Mouse (Mus musculus) cortical plate, adult 2 months (tissue): Measurements from ENCODE around the gene Agtpbp1. TPM values are rescaled to one million over a fixed set of nuclear protein-coding genes. Genes with fewer than 3 reads are reported as not detected.
"Not testable (repeated sequence)": the region's sequence is repeated elsewhere in the genome, so short reads cannot be mapped to it uniquely, and the experiment has no call there.

Source experiments
- H3K27ac ChIP-seq: fragments of 200-500 bp; 2 replicates; pipeline ENCODE4 v1.5.1; 2012; ENCODE audit warnings: low read length, control low read depth, inconsistent platforms; ENCODE audit not compliant: insufficient read depth
- H3K4me1 ChIP-seq: fragments of 200-500 bp; 2 replicates; pipeline ENCODE4 v1.6.1; 2011; ENCODE audit warnings: low read length; ENCODE audit not compliant: control insufficient read depth, insufficient read depth
- H3K4me3 ChIP-seq: fragments of 200-500 bp; 2 replicates; pipeline ENCODE4 v1.5.1; 2011; ENCODE audit warnings: mild to moderate bottlenecking, low read length, control low read depth; ENCODE audit not compliant: insufficient read depth
- CTCF ChIP-seq: fragments of 200-500 bp; IDR thresholded peaks from 2 replicates; pipeline ENCODE4 v1.5.1; 2011; ENCODE audit warnings: mild to moderate bottlenecking, control low read depth, low read length; ENCODE audit not compliant: insufficient read depth; ENCODE audit errors: extremely low read depth
- POLR2A ChIP-seq: fragments of 200-500 bp; IDR thresholded peaks from 2 replicates; pipeline ENCODE4 v1.6.1; 2011; ENCODE audit warnings: mild to moderate bottlenecking, low read length, control low read depth; ENCODE audit not compliant: insufficient read depth; ENCODE audit errors: extremely low read depth
- polyA plus RNA-seq: library from polyadenylated mRNA; depleted of rRNA; stranded (reverse); fragments of >200 nt; gene quantifications from 2 replicates; pipeline ENCODE4 v1.2.3, GENCODE M21; 2012

Agtpbp1 gene
- polyA plus RNA-seq, 1 experiment = 106 TPM

DNA sequence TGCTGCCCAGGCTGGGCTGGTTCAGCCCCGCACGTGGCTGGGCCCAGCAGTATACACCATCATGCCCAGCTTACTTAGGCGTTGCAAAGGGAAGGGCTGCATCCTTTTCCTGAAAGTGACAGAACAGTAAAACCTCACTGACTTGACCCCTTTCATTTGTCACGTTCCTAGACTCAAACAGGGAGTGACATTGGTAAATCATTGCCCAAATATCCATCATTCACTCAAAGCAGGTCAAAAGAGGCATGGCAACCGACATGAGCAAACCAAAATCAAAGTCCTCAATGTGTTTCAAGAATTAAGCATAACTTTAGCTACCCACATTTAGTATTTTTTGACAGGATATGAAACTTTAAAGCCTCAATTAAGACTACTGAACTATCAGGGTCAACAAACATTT lies 86.8 kb downstream of the Agtpbp1 start:
- Histone ChIP-seq H3K27ac (no peak overlapping the region), H3K4me1 (peaks cover 2% of the 10 kb centered on the region; the same call in 1 of the 2 replicates), H3K4me3 (no peak overlapping the region)
- TF ChIP-seq POLR2A = no peak
- no peak for TF ChIP-seq CTCF

DNA sequence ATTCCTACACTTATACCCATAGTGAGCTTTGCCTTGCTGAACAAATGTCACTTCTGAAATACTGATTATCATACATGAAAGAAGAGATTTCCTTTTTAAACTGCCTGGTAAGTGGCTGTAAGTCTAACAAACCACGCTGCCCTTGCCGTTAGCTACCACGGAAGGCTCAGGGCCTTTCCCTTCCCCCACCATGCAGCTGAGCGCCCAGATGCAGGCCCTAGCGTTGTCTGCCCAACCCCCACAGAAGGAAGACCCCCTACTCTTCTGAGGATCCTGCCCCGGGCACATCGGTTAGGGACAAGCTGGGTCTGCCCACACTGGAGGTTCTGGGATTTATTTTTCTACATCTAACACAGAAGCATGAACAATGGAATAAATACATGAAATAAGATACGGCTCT lies 89.2 kb downstream of the Agtpbp1 start:
- Histone ChIP-seq H3K27ac (no peak overlapping the region), H3K4me3 (no peak overlapping the region), H3K4me1 (peaks cover 2% of the 10 kb centered on the region)
- TF ChIP-seq CTCF (no peak), POLR2A (no peak)

DNA sequence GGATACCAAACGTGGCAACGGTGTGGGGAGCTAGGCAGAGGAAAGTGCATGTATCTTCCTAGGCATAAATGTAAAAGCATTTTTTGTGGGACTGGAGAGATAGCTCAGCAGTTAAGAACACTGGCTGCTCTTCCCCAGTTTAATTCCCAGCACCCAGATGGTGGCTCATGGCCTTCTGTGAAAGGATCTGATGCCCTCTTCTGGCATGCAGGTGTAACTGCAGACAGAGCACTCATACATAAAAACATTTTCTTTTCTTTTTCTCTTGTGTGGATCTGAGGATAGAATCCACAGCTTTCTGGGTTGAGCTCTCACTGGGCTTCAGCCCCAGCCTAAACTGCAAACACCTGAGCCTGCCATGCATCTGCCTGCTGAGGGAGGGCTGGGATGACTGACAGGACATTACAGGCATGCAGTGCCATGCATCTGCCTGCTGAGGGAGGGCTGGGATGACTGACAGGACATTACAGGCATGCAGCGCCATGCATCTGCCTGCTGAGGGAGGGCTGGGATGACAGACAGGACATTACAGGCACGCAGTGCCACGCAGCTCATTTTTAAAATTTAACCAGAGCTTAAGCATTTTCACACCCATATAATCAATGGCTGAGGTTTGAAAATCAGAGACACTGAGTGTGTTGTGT lies 90.3 kb downstream of the Agtpbp1 start:
- peaks cover 2% of the 10 kb centered on the region for H3K4me1 ChIP-seq
- H3K4me3 ChIP-seq = no peak overlapping the region
- TF ChIP-seq POLR2A (no peak), CTCF (peak; percentile 9; the same call in 1 of the 2 replicates)
- H3K27ac ChIP-seq = no peak overlapping the region

DNA sequence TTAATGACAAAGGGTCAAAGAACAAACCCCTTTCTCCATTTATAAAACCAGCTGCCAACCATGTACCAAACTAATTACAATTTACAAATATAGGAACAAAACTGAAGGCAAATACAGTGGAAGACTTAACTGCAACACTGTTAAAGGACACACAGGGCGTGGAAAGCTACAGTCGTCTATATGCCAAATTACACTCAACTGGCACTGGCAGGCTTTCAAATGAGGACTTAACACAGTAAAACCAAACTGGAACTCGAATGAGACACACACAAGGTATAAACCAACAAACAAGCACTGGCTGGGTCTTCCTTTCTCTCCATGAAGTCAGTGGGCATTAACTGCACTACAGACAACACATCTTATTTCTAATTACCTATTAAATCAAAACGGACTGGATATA lies 94.3 kb downstream of the Agtpbp1 start:
- Histone ChIP-seq H3K4me1 (peaks cover 4% of the 10 kb centered on the region), H3K4me3 (no peak overlapping the region), H3K27ac (no peak overlapping the region)
- no peak for TF ChIP-seq POLR2A
- TF ChIP-seq CTCF = no peak

GRCm38 (mm10) chr13:59489143-59489542 lies 95.9 kb downstream of the Agtpbp1 start:
- no peak for TF ChIP-seq POLR2A
- TF ChIP-seq CTCF = no peak
- H3K4me1 ChIP-seq = peaks cover 4% of the 10 kb centered on the region
- H3K27ac ChIP-seq = no peak overlapping the region
- no peak overlapping the region for H3K4me3 ChIP-seq

GRCm38 (mm10) chr13:59487287-59487686 lies 97.7 kb downstream of the Agtpbp1 start:
- Histone ChIP-seq H3K4me1 (peaks cover 4% of the 10 kb centered on the region), H3K27ac (no peak overlapping the region), H3K4me3 (no peak overlapping the region)
- TF ChIP-seq CTCF (no peak), POLR2A (no peak)

DNA sequence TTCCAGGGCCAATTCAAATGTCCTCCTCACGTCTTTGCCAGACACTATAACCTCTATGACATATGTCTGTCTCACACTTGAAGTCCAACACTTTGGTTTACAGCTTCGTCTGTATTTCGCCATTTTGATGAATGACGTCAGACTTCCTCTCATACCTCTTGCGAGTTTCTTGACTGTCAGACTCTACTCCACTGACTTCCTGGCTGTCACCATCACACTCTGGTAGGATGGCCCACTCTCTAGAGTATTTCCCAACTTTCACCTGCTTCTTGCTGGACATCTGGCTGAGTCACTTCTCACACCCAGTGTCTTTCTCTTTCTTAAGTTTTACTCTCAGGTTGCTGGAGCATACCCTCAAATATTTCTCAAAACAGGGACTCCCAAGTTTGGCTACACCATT lies 98.8 kb downstream of the Agtpbp1 start:
- Histone ChIP-seq H3K4me1 (peaks cover 4% of the 10 kb centered on the region), H3K4me3 (no peak overlapping the region), H3K27ac (no peak overlapping the region)
- no peak for TF ChIP-seq POLR2A
- no peak for TF ChIP-seq CTCF

- Histone ChIP-seq H3K4me1 (peaks cover 6% of the 10 kb centered on the region), H3K4me3 (no peak overlapping the region), H3K27ac (no peak overlapping the region)
- TF ChIP-seq CTCF (no peak), POLR2A (no peak)
Observed at GRCm38 (mm10) chr13:59485456-59485855, 99.6 kb downstream of the Agtpbp1 start.

DNA sequence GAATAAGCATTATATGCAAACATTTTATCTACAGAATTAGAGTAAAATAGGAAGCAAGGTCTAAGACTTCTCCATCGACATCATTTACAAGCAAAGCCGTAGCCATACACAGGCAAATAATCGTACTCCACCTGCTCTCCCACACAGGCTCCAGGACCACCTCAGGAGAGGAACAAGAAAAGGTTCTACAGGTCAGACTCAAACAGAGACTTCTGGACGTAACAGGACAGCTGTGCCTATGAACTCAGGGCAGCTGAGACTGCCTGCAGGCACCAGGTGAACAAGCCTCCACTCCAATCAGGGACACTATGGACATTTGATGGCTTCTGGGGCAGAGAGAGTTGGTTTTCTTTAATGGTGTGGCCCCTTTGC lies 103.6 kb downstream of the Agtpbp1 start:
- H3K27ac ChIP-seq = no peak overlapping the region
- peaks cover 2% of the 10 kb centered on the region for H3K4me1 ChIP-seq
- H3K4me3 ChIP-seq = no peak overlapping the region
- no peak for TF ChIP-seq CTCF
- no peak for TF ChIP-seq POLR2A

DNA sequence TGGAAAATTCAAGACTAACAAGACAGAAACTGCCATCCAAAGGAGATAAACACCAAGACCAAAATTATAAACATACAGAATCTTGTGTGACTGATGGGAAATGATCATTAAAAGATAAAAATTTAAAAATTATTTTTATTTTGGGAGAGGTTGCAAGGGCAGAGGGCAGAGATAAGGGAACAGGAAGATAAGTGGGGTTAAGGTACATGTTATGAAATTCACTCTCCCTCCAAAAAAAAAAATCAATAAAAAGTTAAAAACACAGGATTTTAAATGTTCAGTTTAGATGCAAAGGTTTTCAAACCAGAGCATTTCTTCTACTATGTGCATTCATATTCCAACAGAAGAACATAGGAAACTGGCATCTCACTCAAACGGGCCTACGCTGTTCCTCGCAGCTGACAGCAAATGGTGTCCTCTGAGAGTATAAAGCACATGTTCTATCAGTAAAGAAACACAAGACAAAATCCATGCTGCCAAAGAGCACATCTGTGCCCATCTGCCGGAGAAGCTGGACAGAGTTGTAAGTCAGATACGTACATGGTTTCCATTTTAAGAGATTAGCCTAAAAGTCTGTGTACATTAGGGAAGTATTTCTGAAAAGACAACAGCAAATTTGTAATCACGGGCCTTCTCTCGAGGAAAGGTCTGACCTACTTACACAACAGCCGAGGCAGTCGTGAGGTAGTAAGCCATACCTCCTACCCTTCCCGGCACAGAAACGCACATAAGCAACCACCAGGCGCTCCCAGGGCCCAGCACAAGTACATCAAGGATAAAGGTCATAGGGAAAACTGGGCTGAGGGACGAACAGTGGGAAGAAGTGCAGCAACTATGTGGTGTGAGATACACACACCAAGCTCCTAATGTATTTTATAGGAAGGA lies 104.2 kb downstream of the Agtpbp1 start:
- no peak overlapping the region for H3K4me3 ChIP-seq
- peaks cover 2% of the 10 kb centered on the region for H3K4me1 ChIP-seq
- no peak for TF ChIP-seq CTCF
- TF ChIP-seq POLR2A = no peak
- no peak overlapping the region for H3K27ac ChIP-seq

DNA sequence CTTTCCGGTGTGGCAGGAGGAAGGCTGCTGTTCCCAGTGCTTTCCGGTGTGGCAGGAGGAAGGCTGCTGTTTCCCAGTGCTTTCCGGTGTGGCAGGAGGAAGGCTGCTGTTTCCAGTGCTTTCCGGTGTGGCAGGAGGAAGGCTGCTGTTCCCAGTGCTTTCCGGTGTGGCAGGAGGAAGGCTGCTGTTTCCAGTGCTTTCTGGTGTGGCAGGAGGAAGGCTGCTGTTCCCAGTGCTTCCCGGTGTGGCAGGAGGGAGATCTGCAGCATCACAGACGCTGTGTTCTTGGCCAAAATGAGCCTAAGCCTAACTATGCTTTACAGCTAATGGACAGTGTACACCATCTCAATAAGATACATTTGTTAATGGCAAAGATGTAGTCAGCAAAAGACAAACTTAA lies 107.1 kb downstream of the Agtpbp1 start:
- not testable (repeated sequence) for H3K27ac ChIP-seq, H3K4me1 ChIP-seq, H3K4me3 ChIP-seq
